Mouse (Mus musculus) forebrain, embryonic 14.5 days (tissue): Measurements from ENCODE around the gene Hdhd5. TPM values are rescaled to one million over a fixed set of nuclear protein-coding genes. Genes with fewer than 3 reads are reported as not detected.

Experiments
- ATAC-seq: fragments of 200-750 bp; cut with Nextera tagmentation; 2 replicates; pipeline ENCODE4 v1.8.0; 2017; ENCODE audit warnings: mild to moderate bottlenecking, moderate library complexity
- DNase-seq: peaks from one replicate; pipeline ENCODE4 v3.0.0-alpha.2; 2015; ENCODE audit warnings: low spot score
- H3K27ac ChIP-seq: fragments of 300-500 bp; sonication (generic); 2 replicates; pipeline ENCODE4 v1.5.1; 2014; ENCODE audit warnings: low read depth, mild to moderate bottlenecking, control low read depth, low read length, moderate library complexity
- H3K27me3 ChIP-seq: fragments of 300-500 bp; sonication (generic); replicated peaks from 2 replicates; pipeline ENCODE4 v1.6.1; 2014; ENCODE audit warnings: low read length, control low read depth, mixed read lengths; ENCODE audit not compliant: control insufficient read depth, insufficient read depth
- H3K36me3 ChIP-seq: fragments of 300-500 bp; sonication (generic); 2 replicates; pipeline ENCODE4 v1.6.1; 2014; ENCODE audit warnings: low read length, control low read depth; ENCODE audit not compliant: control insufficient read depth, insufficient read depth
- H3K4me1 ChIP-seq: fragments of 300-500 bp; sonication (generic); 2 replicates; pipeline ENCODE4 v1.6.1; 2014; ENCODE audit warnings: antibody characterized with exemption, low read length, control low read depth; ENCODE audit not compliant: control insufficient read depth, insufficient read depth
- H3K4me2 ChIP-seq: fragments of 300-500 bp; sonication (generic); 2 replicates; pipeline ENCODE4 v1.6.1; 2014; ENCODE audit warnings: mild to moderate bottlenecking, control low read depth, low read length
- H3K4me3 ChIP-seq: fragments of 300-500 bp; sonication (generic); 2 replicates; pipeline ENCODE4 v1.5.1; 2014; ENCODE audit warnings: low read depth, low read length, control low read depth
- H3K9ac ChIP-seq: fragments of 300-500 bp; sonication (generic); 2 replicates; pipeline ENCODE4 v1.6.1; 2014; ENCODE audit warnings: mild to moderate bottlenecking, low read length, control low read depth, moderate library complexity
- H3K9me3 ChIP-seq: fragments of 300-500 bp; sonication (generic); replicated peaks from 2 replicates; pipeline ENCODE4 v1.6.1; 2016; ENCODE audit warnings: low read length, control low read depth, mixed read lengths; ENCODE audit not compliant: control insufficient read depth
- WGBS: fragments of 180-500 bp; shearing (Covaris S2); extraction: QIAGEN DNeasy Blood & Tissue Kit; methylation state at CpG from one replicate; pipeline ENCODE4 v1.1.7; 2014; 5-methylcytosine and 5-hydroxymethylcytosine counted together
- polyA plus RNA-seq: library from polyadenylated mRNA; unstranded; fragments of >200 nt; fragmentation: Nextera tagmentation; extraction: Ambion mirVana; gene quantifications from 2 replicates; pipeline ENCODE4 v1.2.1, GENCODE M21; 2014

Gene Hdhd5
- polyA plus RNA-seq, 1 experiment from 2014 or later = 10.4 TPM

- Histone ChIP-seq H3K9me3 (no peaks in the 10 kb centered on the region), H3K4me3 (no peak overlapping the region), H3K27ac (no peak overlapping the region), H3K9ac (no peak overlapping the region), H3K4me2 (no peak overlapping the region), H3K4me1 (no peaks in the 10 kb centered on the region), H3K36me3 (0 out of 2 replicates have a peak, but pooled peaks cover 5% of the 10 kb centered on the region), H3K27me3 (no peaks in the 10 kb centered on the region)
- WGBS = 43% methylated on average over 8 of the region's 8 CpGs
- ATAC-seq = no peak
- no peak for DNase-seq
Measured at GRCm38 (mm10) chr6:120483211-120483626, 47.9 kb downstream of the Hdhd5 start.

- Histone ChIP-seq H3K4me3 (no peak overlapping the region), H3K4me1 (no peaks in the 10 kb centered on the region), H3K36me3 (0 out of 2 replicates have a peak, but pooled peaks cover 5% of the 10 kb centered on the region), H3K9me3 (no peaks in the 10 kb centered on the region), H3K4me2 (no peak overlapping the region), H3K27ac (no peak overlapping the region), H3K27me3 (no peaks in the 10 kb centered on the region), H3K9ac (no peak overlapping the region)
- 44% methylated on average over 6 of the region's 6 CpGs for WGBS
- DNase-seq (no peak), ATAC-seq (no peak)
Measured at GRCm38 (mm10) chr6:120482756-120483155, 48.4 kb downstream of the Hdhd5 start.

- 90% methylated on average over 14 of the region's 14 CpGs for WGBS
- no peaks in the 10 kb centered on the region for H3K9me3 ChIP-seq
- no peak for ATAC-seq
- no peaks in the 10 kb centered on the region for H3K27me3 ChIP-seq
- DNase-seq = no peak
- H3K4me1 ChIP-seq = no peaks in the 10 kb centered on the region
- H3K9ac ChIP-seq = no peak overlapping the region
- no peak overlapping the region for H3K4me2 ChIP-seq
- no peak overlapping the region for H3K27ac ChIP-seq
- 0 out of 2 replicates have a peak, but pooled peaks cover 5% of the 10 kb centered on the region for H3K36me3 ChIP-seq
- no peak overlapping the region for H3K4me3 ChIP-seq
Measured at GRCm38 (mm10) chr6:120482021-120482420, 49.1 kb downstream of the Hdhd5 start.

DNA sequence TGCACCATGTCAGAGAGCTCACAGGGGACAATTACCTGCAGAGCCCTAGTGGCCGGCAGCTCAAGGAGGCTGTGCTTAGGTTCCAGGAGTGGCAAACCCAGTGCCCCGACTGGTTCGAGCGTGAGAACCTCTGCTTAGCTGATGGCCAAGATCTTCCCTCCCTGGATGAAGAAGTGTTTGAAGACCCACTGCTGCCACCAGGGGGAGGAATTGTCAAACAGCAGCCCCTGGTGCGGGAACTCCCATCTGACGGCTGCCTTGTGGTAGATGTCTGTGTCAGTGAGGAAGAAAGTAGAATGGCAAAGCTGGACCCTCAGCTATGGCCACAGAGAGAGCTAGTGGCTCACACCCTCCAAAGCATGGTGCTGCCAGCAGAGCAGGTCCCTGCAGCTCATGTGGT lies 49.6 kb downstream of the Hdhd5 start:
- no peaks in the 10 kb centered on the region for H3K27me3 ChIP-seq
- no peak overlapping the region for H3K27ac ChIP-seq
- no peak overlapping the region for H3K9ac ChIP-seq
- H3K4me2 ChIP-seq = no peak overlapping the region
- WGBS = 90% methylated on average over 6 of the region's 6 CpGs
- 0 out of 2 replicates have a peak, but pooled peaks cover 5% of the 10 kb centered on the region for H3K36me3 ChIP-seq
- no peak overlapping the region for H3K4me3 ChIP-seq
- ATAC-seq (no peak), DNase-seq (no peak)
- no peaks in the 10 kb centered on the region for H3K4me1 ChIP-seq
- H3K9me3 ChIP-seq = no peaks in the 10 kb centered on the region

GRCm38 (mm10) chr6:120480361-120480760 lies 50.8 kb downstream of the Hdhd5 start:
- ATAC-seq (no peak), DNase-seq (no peak)
- 88% methylated on average over 5 of the region's 5 CpGs for WGBS
- no peak overlapping the region for H3K4me2 ChIP-seq
- H3K36me3 ChIP-seq = 0 out of 2 replicates have a peak, but pooled peaks cover 5% of the 10 kb centered on the region
- no peak overlapping the region for H3K27ac ChIP-seq
- no peaks in the 10 kb centered on the region for H3K27me3 ChIP-seq
- H3K4me1 ChIP-seq = no peaks in the 10 kb centered on the region
- no peak overlapping the region for H3K9ac ChIP-seq
- no peak overlapping the region for H3K4me3 ChIP-seq
- no peaks in the 10 kb centered on the region for H3K9me3 ChIP-seq

- Histone ChIP-seq H3K4me2 (no peak overlapping the region), H3K36me3 (0 out of 2 replicates have a peak, but pooled peaks cover 5% of the 10 kb centered on the region), H3K4me1 (peaks cover under 1% of the 10 kb centered on the region; the same call in 1 of the 2 replicates), H3K27ac (no peak overlapping the region), H3K9ac (no peak overlapping the region), H3K27me3 (no peaks in the 10 kb centered on the region), H3K9me3 (no peaks in the 10 kb centered on the region), H3K4me3 (no peak overlapping the region)
- ATAC-seq (no peak), DNase-seq (no peak)
- 96% methylated on average over 2 of the region's 2 CpGs for WGBS
Measured at GRCm38 (mm10) chr6:120479302-120479701, 51.8 kb downstream of the Hdhd5 start.

DNA sequence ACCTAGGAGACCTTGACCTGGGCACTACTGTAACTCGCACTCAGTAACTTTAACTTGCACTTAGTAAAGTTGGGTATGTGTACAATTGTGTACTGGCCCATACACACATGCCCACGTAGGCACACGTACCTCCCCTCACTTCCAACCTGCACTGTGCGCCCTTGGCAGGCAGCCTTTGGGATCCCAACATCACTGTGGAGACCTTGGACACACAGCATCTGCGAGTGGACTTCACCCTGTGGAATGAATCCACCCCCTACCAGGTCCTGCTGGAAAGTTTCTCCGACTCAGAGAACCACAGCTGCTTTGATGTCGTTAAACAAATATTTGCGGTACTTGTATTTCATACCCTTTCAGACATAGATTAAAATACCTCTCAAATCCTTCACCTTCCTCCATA lies 55.8 kb downstream of the Hdhd5 start:
- Histone ChIP-seq H3K27ac (no peak overlapping the region), H3K4me2 (no peak overlapping the region), H3K4me1 (peaks cover 25% of the 10 kb centered on the region), H3K36me3 (0 out of 2 replicates have a peak, but pooled peaks cover 2% of the 10 kb centered on the region), H3K4me3 (no peak overlapping the region), H3K9me3 (no peaks in the 10 kb centered on the region), H3K27me3 (no peaks in the 10 kb centered on the region), H3K9ac (no peak overlapping the region)
- DNase-seq = no peak
- 81% methylated on average over 8 of the region's 8 CpGs for WGBS
- no peak for ATAC-seq

DNA sequence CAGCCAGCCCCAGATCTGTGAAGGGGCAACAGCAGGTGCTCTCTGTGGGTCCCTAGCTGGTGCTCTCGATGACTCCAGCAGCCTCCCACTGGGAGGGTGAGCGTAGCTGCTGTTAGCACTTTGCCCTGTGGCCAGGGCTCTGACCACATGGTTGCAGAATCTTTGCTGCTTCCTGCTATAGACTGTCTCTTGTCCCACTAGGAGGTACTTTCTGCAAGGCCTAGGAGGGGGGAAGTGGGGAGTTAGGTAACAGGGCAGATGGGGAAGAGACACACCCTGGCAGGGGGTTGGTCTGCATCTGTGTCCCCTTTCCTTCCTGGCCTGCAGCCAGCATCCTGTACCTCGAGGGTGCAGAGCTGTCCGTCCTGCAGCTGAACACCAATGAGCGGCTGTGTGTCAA lies 57.7 kb downstream of the Hdhd5 start:
- Histone ChIP-seq H3K9ac (no peak overlapping the region), H3K4me3 (no peak overlapping the region), H3K36me3 (no peaks in the 10 kb centered on the region), H3K9me3 (no peaks in the 10 kb centered on the region), H3K27ac (0 out of 2 replicates have a peak overlapping the region, but pooled peaks have one; percentile 9), H3K27me3 (no peaks in the 10 kb centered on the region), H3K4me2 (no peak overlapping the region), H3K4me1 (peaks cover 25% of the 10 kb centered on the region)
- DNase-seq = peak; percentile 19
- 41% methylated on average over 5 of the region's 5 CpGs for WGBS
- ATAC-seq = no peak

DNA sequence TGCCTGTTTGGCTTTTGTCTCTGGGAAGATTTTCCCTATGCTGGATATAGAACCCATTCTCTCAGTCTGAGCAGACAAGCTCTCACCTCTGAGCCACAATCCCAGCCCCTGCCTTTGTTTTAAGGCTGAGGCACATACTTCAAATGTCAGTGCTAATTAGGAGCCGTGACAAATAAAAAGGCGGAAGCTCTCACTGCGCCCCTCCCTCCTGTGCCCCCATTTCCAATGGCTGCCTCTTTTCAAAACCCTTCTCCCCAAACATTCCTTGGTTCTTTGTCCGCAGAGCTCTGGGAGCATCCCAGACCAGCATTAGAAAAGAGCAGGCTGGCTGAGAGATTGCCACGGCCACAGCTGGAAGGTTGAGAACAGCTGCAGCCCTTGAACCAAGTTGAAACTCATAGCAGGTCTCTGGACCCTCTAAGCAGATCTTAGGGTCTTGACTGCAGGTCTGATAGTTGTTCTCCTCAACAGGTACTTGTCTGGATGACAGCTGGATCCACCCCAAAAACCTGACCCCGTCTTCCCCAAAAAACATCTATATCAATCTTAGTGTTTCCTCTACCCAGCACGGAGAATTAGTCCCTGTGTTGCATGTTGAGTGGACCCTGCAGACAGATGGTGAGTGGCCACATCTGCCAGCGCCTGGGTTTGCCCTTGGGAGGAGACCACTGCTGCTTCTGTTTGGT lies 58.5 kb downstream of the Hdhd5 start:
- peak overlapping the region; percentile 2; the same call in 1 of the 2 replicates for H3K9ac ChIP-seq
- ATAC-seq (peak; percentile 78), DNase-seq (peak; percentile 60)
- H3K27me3 ChIP-seq = no peaks in the 10 kb centered on the region
- H3K4me1 ChIP-seq = peaks cover 25% of the 10 kb centered on the region
- WGBS = 17% methylated on average over 8 of the region's 8 CpGs
- no peaks in the 10 kb centered on the region for H3K9me3 ChIP-seq
- peak overlapping the region; percentile 76 for H3K27ac ChIP-seq
- H3K4me3 ChIP-seq = no peak overlapping the region
- no peak overlapping the region; the same call in 1 of the 2 replicates for H3K4me2 ChIP-seq
- no peaks in the 10 kb centered on the region for H3K36me3 ChIP-seq
